Mouse (Mus musculus) embryonic facial prominence, embryonic 14.5 days (tissue): ENCODE data around the gene Smtnl2. TPM values are rescaled to one million over a fixed set of nuclear protein-coding genes. Genes with fewer than 3 reads are reported as not detected.

Source experiments
- ATAC-seq: fragments of 200-750 bp; cut with Nextera tagmentation; 2 replicates; pipeline ENCODE4 v1.8.0; 2017; ENCODE audit warnings: low read depth, moderate number of reproducible peaks, moderate TSS enrichment
- DNase-seq: peaks from one replicate; pipeline ENCODE4 v3.0.0-alpha.2; 2015; ENCODE audit warnings: low spot score
- H3K27ac ChIP-seq: fragments of 300-500 bp; sonication (generic); replicated peaks from 2 replicates; pipeline ENCODE4 v1.5.1; 2014; ENCODE audit warnings: low read depth, mild to moderate bottlenecking, low read length, moderate library complexity
- H3K27me3 ChIP-seq: fragments of 300-500 bp; sonication (generic); replicated peaks from 2 replicates; pipeline ENCODE4 v1.6.1; 2014; ENCODE audit warnings: low read length; ENCODE audit not compliant: control insufficient read depth, insufficient read depth
- H3K36me3 ChIP-seq: fragments of 300-500 bp; sonication (generic); 2 replicates; pipeline ENCODE4 v1.6.1; 2014; ENCODE audit warnings: low read length, mixed read lengths; ENCODE audit not compliant: control insufficient read depth, insufficient read depth
- H3K4me1 ChIP-seq: fragments of 300-500 bp; sonication (generic); 2 replicates; pipeline ENCODE4 v1.6.1; 2014; ENCODE audit warnings: antibody characterized with exemption, low read length; ENCODE audit not compliant: control insufficient read depth, insufficient read depth
- H3K4me2 ChIP-seq: fragments of 300-500 bp; sonication (generic); 2 replicates; pipeline ENCODE4 v1.6.1; 2014; ENCODE audit warnings: low read depth, mild to moderate bottlenecking, low read length, moderate library complexity, mixed read lengths
- H3K4me3 ChIP-seq: fragments of 300-500 bp; sonication (generic); 2 replicates; pipeline ENCODE4 v1.5.1; 2014; ENCODE audit warnings: low read depth, mild to moderate bottlenecking, low read length
- H3K9ac ChIP-seq: fragments of 300-500 bp; sonication (generic); 2 replicates; pipeline ENCODE4 v1.6.1; 2014; ENCODE audit warnings: low read depth, mild to moderate bottlenecking, low read length, moderate library complexity, mixed read lengths
- H3K9me3 ChIP-seq: fragments of 300-500 bp; sonication (generic); 2 replicates; pipeline ENCODE4 v1.6.1; 2016; ENCODE audit warnings: low read length; ENCODE audit not compliant: control insufficient read depth
- WGBS: fragments of 180-500 bp; shearing (Covaris S2); extraction: QIAGEN DNeasy Blood & Tissue Kit; methylation state at CpG from one replicate; pipeline ENCODE4 v1.1.7; 2014; 5-methylcytosine and 5-hydroxymethylcytosine counted together
- polyA plus RNA-seq: library from polyadenylated mRNA; unstranded; fragments of >200 nt; fragmentation: Nextera tagmentation; extraction: Ambion mirVana; gene quantifications from 2 replicates; pipeline ENCODE4 v1.2.1, GENCODE M21; 2014

The Smtnl2 gene
- 24.8 and 26.7 TPM in 2 replicates for polyA plus RNA-seq

GRCm38 (mm10) chr11:72411093-72411921 is at the start of gene Smtnl2:
Gene Smtnl2 (minus strand): TSS chr11:72411713.
- peak; percentile 91 for DNase-seq
- no peaks in the 10 kb centered on the region for H3K36me3 ChIP-seq
- H3K9ac ChIP-seq = peak within 1 kb of the TSS; percentile 73
- peak within 1 kb of the TSS; percentile 39 for H3K27ac ChIP-seq
- H3K27me3 ChIP-seq = 0 out of 2 replicates have a peak, but pooled peaks cover 8% of the 10 kb centered on the region
- H3K9me3 ChIP-seq = no peaks in the 10 kb centered on the region
- peak within 1 kb of the TSS; percentile 100 for H3K4me2 ChIP-seq
- ATAC-seq = peak; percentile 91
- peaks cover 7% of the 10 kb centered on the region; the same call in 1 of the 2 replicates for H3K4me1 ChIP-seq
- under 1% methylated on average over 34 of the region's 86 CpGs for WGBS
- peak within 1 kb of the TSS; percentile 62 for H3K4me3 ChIP-seq

GRCm38 (mm10) chr11:72458502-72458901 is 47.0 kb upstream of the Smtnl2 start:
- Histone ChIP-seq H3K27ac (peak overlapping the region; percentile 0; the same call in 1 of the 2 replicates), H3K36me3 (no peaks in the 10 kb centered on the region), H3K27me3 (no peaks in the 10 kb centered on the region), H3K4me3 (no peak overlapping the region), H3K9me3 (no peaks in the 10 kb centered on the region), H3K4me2 (no peak overlapping the region), H3K4me1 (no peaks in the 10 kb centered on the region), H3K9ac (no peak overlapping the region)
- ATAC-seq (no peak), DNase-seq (no peak)
- WGBS = 76% methylated on average over 3 of the region's 3 CpGs

DNA sequence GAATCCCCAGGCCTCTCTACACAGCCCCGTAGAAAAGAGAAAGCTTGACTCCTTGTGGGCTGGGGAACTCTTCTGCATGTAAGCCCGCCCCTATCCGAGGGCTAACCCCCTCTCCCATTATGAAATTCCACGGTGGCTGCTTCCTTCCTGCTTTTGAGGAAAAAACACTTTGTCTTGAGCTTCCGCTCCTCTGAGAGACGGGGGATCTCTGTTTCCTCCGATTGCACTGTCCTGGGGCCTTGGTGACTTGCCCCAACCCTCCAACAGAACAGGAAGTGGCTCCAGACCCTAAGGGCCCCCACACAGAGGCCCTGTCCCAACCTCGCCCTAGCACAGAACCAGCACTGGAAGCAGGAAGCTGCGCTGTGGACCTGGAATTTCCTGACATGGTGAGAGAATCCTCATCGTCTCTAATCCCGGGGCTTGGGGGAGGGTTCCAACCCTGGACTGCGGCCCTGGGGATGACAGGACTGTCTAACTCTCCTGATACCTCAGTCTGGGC is 46.5 kb upstream of the Smtnl2 start:
- H3K27me3 ChIP-seq = no peaks in the 10 kb centered on the region
- no peak overlapping the region for H3K4me2 ChIP-seq
- H3K4me1 ChIP-seq = no peaks in the 10 kb centered on the region
- no peak overlapping the region for H3K9ac ChIP-seq
- H3K4me3 ChIP-seq = no peak overlapping the region
- DNase-seq (peak; percentile 43), ATAC-seq (peak; percentile 38; the same call in 1 of the 2 replicates)
- WGBS = 37% methylated on average over 12 of the region's 12 CpGs
- no peaks in the 10 kb centered on the region for H3K9me3 ChIP-seq
- H3K36me3 ChIP-seq = 0 out of 2 replicates have a peak, but pooled peaks cover 1% of the 10 kb centered on the region
- H3K27ac ChIP-seq = no peak overlapping the region; the same call in 1 of the 2 replicates

DNA sequence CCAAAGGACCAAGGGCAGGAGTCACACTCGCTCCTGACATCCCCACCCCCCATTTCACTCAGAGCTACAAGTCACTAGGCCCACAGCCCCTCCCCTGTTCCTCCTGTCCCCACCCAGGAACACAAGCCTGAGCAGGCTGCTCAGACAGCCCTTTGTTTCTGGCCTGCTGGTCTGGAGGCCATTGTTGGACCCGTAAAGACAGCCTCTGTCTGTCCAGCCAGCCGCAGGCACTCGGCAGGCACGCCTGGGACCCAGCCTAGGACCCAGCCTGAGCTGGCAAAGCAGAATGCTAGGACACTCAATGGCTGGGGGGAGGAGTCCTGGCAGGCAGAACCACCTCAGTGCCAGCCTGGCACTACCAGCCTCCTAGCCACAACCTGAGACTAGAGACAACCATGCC is 44.2 kb upstream of the Smtnl2 start:
- Histone ChIP-seq H3K27ac (no peak overlapping the region), H3K4me1 (no peaks in the 10 kb centered on the region), H3K4me2 (no peak overlapping the region), H3K27me3 (no peaks in the 10 kb centered on the region), H3K4me3 (no peak overlapping the region), H3K36me3 (peaks cover 25% of the 10 kb centered on the region), H3K9me3 (no peaks in the 10 kb centered on the region), H3K9ac (no peak overlapping the region)
- DNase-seq (no peak), ATAC-seq (no peak)
- 26% methylated on average over 5 of the region's 5 CpGs for WGBS

DNA sequence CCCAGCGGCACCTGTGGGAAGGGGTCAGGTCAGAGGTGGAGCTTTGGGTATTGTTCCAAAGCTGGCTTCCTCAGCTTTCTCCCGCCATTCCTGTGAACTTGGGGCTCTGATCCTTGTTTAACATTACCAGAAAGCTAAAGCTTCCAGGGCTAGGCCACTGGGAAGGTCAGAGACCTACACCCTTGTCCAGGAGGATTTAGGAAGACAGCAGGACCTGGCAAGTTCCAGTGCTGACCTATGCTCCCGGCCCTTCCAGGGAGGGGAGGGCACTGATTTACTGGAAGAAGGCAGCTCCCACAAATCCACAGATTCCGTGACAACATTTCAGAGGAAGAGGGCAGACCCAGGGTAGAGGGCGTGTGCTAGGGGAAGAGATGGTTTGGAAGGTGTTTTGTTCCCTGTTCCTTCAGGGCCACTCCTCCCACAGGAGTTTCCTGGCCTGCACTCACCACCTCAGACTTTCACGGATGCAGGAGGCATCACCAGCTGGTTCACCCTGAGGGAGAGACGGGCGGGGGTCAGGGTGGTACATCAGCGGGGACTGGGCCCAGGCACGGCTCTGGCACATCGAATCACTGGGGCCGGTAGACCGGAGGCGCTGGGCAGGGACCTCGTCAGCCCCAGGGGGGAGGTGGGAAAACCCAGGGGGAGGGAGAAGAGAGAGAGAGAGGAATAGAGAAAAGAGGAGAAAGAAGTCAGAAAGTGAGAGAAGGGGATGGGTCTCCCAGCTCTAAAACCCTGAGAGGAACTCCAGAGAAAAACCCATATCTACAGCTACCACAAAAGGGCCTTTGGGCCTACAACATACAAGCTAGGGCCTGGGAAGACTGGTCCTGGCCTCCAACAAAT is 41.8 kb upstream of the Smtnl2 start:
- 56% methylated on average over 15 of the region's 15 CpGs for WGBS
- H3K4me3 ChIP-seq = no peak overlapping the region

GRCm38 (mm10) chr11:72452140-72452665 is 40.7 kb upstream of the Smtnl2 start:
- 94% methylated on average over 3 of the region's 3 CpGs for WGBS
- Histone ChIP-seq H3K9ac (no peak overlapping the region), H3K36me3 (peaks cover 59% of the 10 kb centered on the region), H3K9me3 (no peaks in the 10 kb centered on the region), H3K27me3 (no peaks in the 10 kb centered on the region), H3K4me1 (no peaks in the 10 kb centered on the region), H3K4me3 (no peak overlapping the region), H3K4me2 (no peak overlapping the region), H3K27ac (no peak overlapping the region)
- ATAC-seq = no peak
- DNase-seq = no peak

More for the DNA sequence above, 41.8 kb upstream of the Smtnl2 start:
- H3K27me3 ChIP-seq = no peaks in the 10 kb centered on the region
- no peaks in the 10 kb centered on the region for H3K9me3 ChIP-seq
- peaks cover 48% of the 10 kb centered on the region for H3K36me3 ChIP-seq
- ATAC-seq (no peak), DNase-seq (no peak)
- H3K4me2 ChIP-seq = no peak overlapping the region
- H3K4me1 ChIP-seq = no peaks in the 10 kb centered on the region
- no peak overlapping the region for H3K27ac ChIP-seq
- no peak overlapping the region for H3K9ac ChIP-seq

DNA sequence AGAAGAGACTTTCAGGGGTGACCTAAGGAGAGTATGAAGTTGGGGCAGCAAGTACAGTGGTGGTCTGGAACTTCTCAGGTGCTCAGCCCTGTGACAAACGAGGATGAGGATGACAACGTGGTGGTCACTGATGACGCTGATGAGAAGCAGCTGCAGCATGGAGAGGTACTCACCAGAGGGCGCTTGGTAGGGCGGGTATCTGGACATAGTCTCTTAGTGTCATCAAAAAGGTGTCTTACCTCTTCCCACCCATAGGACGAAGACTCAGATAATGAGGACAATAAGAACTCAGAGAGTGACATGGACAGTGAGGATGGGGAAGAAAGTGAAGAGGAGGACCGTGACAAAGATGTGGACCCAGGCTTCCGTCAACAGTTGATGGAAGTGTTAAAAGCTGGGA is 36.0 kb upstream of the Smtnl2 start:
- no peaks in the 10 kb centered on the region for H3K9me3 ChIP-seq
- no peaks in the 10 kb centered on the region for H3K4me1 ChIP-seq
- no peak overlapping the region for H3K9ac ChIP-seq
- DNase-seq (no peak), ATAC-seq (no peak)
- H3K36me3 ChIP-seq = peaks cover 100% of the 10 kb centered on the region
- WGBS = 83% methylated on average over 8 of the region's 8 CpGs
- no peaks in the 10 kb centered on the region for H3K27me3 ChIP-seq
- H3K4me3 ChIP-seq = no peak overlapping the region
- no peak overlapping the region for H3K4me2 ChIP-seq
- H3K27ac ChIP-seq = no peak overlapping the region
